Mouse (Mus musculus) naive thymus-derived CD4-positive, alpha-beta T cell, adult 2 months (primary cell): ENCODE data around the gene Aatf.
A peak's percentile ranks its signal among the peaks of the same experiment; 100 is the strongest.

Source experiments
- DNase-seq: peaks from one replicate; pipeline ENCODE4 v3.0.0-alpha.2; 2011; ENCODE audit warnings: low read depth

The Aatf gene

DNA sequence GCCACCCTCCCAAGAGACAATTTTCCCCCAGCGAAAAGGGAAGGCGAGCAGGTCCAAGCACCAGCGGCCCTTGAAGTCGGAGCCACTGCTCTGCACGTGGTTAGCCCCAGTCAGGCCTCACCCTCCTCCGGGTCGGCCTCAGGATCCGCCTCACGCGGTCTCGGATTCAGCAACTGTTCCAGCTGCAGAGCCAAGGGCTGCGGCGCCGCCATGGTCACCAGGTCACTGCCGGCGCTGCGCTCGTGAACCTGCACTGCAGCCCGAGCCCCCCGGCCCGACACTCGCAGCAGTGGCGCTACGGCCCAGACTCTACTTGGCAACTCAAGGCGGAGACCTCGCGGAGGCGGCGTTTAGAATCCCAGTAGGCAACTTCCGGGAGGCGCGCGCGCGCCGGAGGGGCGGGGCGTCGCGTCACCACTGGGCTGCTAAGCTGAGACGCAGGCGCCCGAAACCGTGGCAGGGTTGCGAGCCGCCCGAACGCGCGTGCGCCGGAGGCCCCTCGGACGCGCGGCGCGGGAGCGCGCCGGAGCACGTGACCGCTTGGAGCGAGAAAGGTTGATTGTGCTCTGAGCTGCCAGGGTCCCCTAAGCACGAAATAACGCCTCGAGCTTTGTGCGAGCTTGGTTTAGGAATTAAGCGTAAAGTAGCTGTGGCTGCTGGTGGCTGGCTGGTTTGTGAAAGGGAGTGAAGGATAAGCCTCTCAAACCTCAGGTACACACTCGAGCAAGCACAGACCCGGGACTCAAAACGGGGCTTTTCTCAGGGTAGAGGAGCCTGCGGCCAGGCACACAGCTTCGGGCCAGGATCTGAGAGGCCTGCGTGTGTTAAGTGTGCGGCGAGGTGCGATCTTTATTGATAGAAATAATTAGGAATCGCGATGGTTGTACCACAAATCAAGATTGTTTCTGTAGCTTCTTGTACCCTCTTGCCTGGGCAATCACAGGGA is at the start of gene Aatf:
Gene Aatf (minus strand): TSS at position 352 of the 946 bp plus-strand sequence.
- peak; percentile 99 for DNase-seq

- DNase-seq = no peak
These were observed 49.5 kb upstream of the Aatf start for GRCm38 (mm10) chr11:84562758-84563347.

- DNase-seq = no peak
These were observed 48.2 kb upstream of the Aatf start for GRCm38 (mm10) chr11:84561546-84561945.

- DNase-seq = no peak
These were observed 40.6 kb upstream of the Aatf start for GRCm38 (mm10) chr11:84553821-84554450.

GRCm38 (mm10) chr11:84551296-84551695 is 38.0 kb upstream of the Aatf start:
- no peak for DNase-seq

DNA sequence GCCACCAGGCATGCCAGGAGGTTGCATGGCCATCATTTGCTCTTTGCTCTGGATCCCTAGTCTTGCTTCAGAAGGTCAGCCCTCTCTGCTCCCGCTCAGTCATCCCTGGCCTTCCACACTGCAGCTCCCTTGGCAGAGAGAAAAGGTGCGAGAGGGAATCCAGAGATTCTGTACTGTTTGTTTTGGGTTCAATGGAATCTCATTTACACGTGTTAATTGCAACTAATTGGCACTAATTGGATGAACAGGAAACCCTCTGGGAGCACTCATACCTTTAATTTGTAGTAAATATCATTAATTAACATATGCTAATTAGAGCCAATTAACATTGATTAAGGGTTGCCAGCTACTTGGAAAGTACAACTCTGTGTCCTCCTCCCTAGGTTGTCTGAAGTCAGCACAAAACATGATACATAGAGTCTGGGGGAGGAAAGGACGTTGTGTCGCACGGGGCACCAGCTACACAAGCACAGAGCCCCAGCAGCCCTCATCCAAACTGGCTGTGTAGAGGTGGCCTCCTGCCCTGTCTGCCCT is 36.0 kb upstream of the Aatf start:
- no peak for DNase-seq

- DNase-seq = no peak
These were observed 35.0 kb upstream of the Aatf start for GRCm38 (mm10) chr11:84548293-84548692.

- DNase-seq = no peak
These were observed 26.7 kb upstream of the Aatf start for GRCm38 (mm10) chr11:84539981-84540380.

DNA sequence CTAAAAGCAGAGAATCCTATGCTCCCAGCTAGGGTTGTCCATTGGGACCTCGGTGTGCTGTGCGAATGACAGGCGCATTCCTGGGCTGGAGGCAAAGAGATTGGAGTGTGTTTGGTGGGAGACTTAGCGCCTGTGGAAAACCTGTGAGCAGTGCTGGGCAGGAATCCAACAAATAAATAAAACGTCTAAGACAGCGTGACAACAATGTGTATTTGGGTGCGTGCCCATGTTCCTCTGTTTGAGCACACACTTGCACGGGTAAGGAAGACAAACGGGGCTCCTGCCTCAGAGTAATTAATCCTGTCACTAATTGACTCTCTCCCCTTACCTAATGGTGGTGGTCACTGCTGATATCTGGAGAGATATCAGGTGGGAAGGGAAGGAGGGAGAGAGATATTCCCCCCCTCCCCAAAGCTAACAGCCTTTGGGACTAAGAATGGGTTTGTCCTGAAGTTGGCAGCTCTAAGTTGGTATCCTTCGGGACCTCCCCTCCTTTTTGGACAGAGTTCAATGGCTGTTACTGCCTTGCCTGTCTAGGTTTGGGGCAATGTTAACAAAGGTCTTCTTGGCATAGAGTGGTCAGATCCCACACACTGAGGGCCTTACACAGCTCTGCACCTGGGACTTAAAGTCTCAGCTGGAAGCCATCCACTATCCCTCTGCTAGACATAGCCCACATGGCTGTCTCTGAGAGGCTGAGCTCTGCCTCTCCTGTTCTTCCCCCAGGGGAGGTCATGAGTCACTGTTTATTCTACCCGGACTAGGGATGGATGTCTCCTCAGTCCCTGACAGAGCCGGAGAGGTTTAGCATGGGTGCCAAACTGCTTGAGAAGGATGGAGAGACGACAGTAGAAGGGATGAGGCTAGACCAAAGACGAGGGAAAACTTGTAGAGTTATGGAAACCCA is 16.7 kb upstream of the Aatf start:
- DNase-seq = no peak

GRCm38 (mm10) chr11:84529143-84529755 is 15.9 kb upstream of the Aatf start:
- DNase-seq = no peak

DNA sequence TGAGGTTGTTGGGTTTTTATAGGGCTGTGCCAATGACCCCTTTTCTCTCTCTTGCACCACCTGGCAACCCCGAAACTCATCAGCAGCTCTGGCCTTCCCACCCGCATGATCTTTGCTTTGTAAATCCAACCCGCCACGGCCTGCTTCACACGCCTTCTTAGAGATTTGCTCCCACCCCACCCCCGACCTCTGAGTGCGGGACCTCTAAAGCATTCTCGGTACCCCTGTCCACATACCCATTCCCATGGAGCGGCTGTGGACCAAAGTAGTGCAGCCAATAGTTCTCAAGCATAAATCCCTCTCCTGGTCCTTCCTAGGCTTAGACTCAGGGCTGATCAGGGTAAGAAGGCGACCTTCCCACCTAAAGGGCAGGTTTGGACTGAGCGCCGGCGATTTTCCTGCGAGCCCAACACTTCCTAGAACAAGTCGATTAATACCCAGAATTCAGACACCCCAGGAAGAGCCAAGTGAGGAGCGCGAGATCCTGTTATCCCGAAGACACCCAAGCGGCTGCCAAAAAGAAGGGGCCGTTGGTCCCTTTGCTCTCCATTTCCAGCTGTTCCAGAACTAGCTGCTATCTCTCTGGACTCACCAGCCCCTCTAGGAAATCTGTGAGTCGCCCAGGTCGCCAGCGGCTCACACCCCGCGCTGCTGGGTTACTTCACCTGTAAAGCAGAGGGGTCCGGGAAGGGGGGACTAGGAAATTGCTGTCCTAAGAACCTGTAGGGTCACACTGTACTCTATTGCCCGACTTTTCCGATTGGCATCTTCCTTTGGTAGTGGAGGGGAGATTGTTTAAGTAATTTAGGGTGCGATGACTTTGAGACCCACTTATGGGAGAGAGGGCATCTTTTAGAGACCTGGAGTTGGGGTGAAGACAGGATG is 13.9 kb upstream of the Aatf start:
- no peak for DNase-seq

DNA sequence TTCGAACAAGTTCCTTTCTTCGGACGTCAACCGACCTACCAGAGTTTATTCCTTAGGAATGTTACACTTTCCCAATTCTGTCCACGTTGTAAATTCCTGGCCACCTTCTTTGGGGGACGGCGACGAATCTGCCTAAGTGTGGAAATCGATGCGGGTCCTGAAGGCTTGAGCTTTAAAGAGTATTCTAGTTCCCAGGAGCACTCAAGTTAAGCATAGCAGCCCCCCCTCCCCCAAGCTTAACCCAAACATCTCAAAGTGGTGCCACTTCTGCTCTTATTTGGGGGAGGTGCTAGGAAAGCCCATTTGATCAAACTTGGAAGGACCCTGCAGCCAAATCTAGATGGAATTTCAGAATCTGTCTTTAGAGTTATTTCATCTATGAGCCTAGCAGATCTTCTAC is 13.1 kb upstream of the Aatf start:
- no peak for DNase-seq

- DNase-seq = peak; percentile 24
These were observed 12.3 kb upstream of the Aatf start, which contains the start of gene Lhx1 for GRCm38 (mm10) chr11:84525421-84526274. Lhx1 (minus strand) TSS chr11:84525535.

- DNase-seq = peak; percentile 22
These were observed 11.4 kb upstream of the Aatf start for GRCm38 (mm10) chr11:84524511-84525270.

DNA sequence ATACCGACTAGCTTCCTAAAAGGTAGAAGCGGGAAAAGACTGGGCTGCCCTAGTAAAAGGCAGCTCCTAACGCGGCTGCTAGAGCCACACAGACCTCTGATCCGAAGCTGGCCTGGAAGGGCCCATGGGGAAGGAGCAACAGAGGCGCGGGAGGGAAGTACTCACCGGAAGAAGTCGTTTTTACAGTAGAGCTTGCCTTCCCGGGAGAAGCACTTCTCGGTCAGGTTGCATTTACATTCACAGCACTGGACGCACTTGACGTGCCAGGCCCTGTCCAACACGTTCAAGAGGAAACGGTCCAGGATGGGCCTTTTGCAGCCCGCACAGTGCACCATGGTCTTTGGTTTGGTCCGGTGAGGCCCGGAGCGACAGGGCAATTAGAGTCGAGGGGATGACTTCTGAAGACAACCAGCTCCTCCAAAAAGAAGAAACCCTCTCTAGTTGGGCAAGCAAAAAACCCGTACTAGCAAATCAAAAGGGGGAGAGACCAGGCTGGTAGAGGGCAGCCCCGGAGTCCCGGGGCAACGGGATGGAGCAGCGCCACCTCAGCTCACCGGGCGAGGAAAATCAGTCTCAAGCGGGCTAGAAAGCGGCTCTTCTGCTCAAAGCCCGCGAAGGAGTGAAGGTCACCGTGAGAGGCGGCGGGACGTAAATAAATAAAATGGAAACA is 10.7 kb upstream of the Aatf start:
- peak; percentile 20 for DNase-seq

GRCm38 (mm10) chr11:84523321-84523831 is 10.1 kb upstream of the Aatf start:
- no peak for DNase-seq

DNA sequence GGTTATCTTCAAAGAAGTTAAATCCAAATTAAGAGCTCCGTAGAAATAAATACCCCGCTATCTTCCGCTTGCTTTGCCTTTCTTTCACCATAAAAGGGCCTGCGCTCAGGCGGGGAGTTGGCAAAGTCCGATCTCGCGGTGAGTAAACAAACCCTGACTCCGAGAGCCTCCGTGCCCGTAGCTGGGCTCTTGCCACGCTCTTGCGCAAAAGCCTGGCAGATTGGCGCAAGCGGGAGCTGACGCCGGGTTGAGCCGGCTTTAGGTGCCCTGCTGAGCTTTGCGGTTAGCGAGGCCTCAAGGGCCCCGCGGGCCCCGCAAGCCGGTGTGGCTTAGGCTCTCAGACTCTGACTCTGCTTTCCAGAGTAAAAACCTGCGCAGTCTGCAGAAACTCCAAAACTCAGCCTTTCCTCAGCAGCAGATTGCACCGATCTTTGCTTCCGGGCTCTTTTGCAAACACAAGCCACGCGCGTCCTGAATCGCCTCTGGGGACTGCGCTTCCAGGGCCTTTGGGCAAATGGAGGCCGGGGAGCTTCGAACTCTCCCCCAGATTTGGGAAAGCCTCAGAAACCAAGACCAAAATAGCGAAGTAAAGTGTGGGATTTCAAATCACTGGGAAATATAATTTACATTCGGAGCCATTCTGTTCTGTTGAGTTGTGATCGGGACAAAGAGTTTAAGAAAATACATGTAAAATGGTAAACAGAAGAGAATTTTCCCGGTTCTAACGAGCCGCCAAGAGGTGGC is 9.4 kb upstream of the Aatf start:
- DNase-seq = no peak
